Mouse (Mus musculus) adrenal gland, postnatal 4 days (tissue): ENCODE measurements around the gene Rps29. TPM values are rescaled to one million over a fixed set of nuclear protein-coding genes. Genes with fewer than 3 reads are reported as not detected.

ENCODE experiments used
- DNase-seq, 2 experiments: peaks; one replicate each; pipeline ENCODE4 v3.0.0; 2021 to 2022; ENCODE audit warnings: low spot score in 2 of 2, mixed read lengths in 2 of 2
- microRNA-seq: library from miRNA; unstranded; fragments of <30 nt; microRNA quantifications from one replicate; pipeline ENCODE4 v1.2.0, GENCODE M21; 2021
- total RNA-seq, 2 experiments: library from RNA; stranded (reverse); gene quantifications; 2 replicates each; pipeline ENCODE4 v1.2.3; 2021

The Rps29 gene
- total RNA-seq, 2 experiments from 2014 or later = 1,787 to 1,858 TPM

DNA sequence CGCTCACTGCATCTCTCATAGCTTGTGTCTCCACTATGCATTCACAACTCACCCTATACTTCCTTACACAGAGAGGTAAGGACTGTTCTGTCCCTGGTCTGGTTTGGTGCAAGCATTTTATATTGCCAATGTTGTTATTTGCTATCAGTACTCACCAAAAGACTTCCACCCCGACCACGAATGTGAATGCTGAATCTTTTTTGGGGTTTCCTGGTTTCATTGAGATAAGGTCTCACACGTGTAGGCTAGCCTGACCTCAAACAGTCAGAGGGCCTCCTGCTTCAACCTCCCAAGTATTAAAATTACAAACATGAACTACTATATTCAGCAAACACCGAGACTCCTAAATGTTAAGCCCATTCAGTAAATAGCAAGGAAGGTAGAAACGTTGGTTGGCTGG lies 27.7 kb downstream of the Rps29 start:
- DNase-seq = no peak

DNA sequence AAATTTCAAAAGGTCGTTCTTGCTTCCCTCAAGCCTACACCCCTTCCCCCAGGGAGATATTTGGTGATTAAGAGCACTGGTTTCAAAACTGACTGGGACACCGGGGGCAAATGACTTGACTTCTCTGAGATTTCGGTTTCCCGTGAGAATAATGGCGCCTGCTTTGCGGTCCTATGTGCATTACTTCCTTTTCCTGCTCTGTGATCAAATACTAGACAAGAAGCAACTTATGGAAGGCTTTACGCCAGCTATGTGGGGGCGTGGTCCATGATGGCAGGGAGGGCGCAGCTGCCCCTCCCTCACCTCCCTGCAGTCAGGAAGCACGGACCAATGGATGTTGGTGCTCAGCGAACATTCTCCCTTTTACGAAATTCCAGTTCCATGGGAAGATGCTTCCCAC lies 28.5 kb downstream of the Rps29 start:
- DNase-seq = no peak

DNA sequence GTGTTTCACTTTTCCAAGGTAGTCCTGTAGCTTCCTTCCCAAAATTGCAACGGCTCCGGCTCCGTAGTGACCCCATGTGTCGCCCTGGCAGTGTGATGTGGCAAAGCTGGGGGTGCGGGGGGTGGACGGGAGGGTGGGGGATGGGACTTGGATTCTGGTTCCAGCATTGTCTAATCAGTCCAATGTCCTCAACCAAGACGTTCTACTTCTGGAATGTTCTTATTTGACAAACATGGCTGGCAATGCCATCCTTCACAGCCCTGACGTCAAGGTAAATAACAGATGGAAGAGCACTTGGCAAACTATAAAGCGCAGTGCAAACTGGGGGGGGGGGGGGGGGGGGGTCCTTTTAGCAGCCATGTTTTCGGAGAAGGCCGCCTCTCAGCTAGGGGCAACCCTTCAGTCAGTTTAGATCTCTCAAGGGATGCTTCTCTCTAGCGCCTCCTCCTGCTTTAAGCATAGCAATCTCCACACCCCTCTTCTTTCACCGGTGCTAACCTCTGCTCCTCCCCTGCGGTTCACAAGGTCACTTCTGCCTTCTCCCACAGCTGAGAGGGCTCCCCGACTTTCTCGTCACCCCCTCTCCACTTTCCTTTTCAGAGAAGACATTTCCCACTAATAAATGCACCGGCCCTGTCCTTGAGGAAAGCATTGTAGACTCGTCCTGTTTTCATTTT lies 29.2 kb downstream of the Rps29 start:
- no peak for DNase-seq

GRCm38 (mm10) chr12:69127626-69128025 lies 31.4 kb downstream of the Rps29 start:
- no peak for DNase-seq

DNA sequence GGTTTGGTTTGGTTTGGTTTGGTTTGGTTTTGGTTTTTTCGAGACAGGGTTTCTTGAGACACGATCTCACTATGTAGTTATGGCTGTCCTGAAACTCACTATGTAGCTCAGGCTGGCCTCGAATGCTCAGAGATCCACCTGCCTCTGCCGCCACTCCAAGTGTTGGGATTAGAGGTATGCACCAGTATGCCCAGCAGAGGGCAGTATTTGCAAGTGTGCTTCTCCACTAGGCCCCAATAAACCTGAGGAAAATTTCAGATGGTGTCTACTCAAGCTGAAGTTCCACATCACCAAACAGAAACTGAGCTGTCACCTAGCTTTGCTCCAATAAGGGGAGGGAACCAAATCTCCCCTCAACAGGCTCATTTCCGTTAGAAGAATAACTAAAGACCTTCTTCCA lies 31.8 kb downstream of the Rps29 start:
- no peak for DNase-seq

DNA sequence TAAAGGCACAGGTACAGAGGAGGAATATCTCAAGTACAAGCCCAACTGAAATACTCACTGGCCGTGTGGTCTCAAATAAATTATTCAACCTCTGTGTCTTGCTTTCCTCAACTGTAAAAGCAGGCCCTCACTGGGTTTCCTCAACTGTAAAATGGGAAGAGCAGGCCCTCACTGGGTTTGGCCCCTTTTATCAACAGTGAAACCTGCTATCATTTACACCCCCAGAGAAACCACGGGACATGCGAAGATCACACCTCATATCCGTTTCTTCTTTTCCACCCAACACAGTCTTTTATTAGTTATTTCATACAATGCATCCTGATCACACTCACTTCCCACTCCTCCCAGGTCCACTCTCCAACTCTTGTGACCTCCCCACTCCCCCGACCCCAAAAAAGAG lies 33.9 kb downstream of the Rps29 start:
- no peak for DNase-seq

DNA sequence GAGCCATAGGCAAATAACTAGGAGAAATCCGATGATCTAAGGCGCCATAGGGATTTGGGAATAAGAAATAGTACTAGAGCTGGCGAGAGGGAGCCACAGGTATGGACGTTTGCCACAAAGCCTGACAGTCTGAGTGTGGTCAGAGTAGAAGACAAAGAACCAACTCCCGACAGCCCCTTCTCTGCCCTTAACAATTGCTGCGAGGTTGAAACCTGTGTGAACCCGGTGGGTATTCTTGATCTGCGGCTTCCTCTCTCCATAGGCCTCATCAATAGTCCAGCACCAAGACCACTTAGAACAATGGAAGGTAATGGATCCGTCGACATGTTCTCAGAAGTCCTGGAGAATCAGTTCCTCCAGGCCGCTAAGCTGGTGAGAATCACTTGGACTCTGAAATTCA lies 36.2 kb downstream of the Rps29 start:
- no peak for DNase-seq

GRCm38 (mm10) chr12:69119908-69120307 lies 39.1 kb downstream of the Rps29 start:
- DNase-seq = no peak

Small RNA genes lying within 50 kb of the gene (microRNA-seq; reads per million reads assigned to microRNA genes)
- gene Gm47287 (not detected), gene Gm47295 (1.8 reads per million)

Other genes starting within 250 kb of the Rps29 start
- gene Lrr1, start 9.6 kb upstream of the Rps29 start, total RNA-seq = 1 to 10 TPM; 2.7 to 5.4 TPM
- 100 to 1,000 TPM; 523 to 531 TPM for gene Rpl36al, start 24.9 kb upstream of the Rps29 start, total RNA-seq
- gene Mgat2, start 25.0 kb upstream of the Rps29 start, total RNA-seq = 10 to 100 TPM; 51.4 to 53.9 TPM
- gene Gm49383, start 37.9 kb upstream of the Rps29 start, total RNA-seq = 1 to 10 TPM; 7.2 to 9.2 TPM
- gene Dnaaf2, start 39.2 kb upstream of the Rps29 start, total RNA-seq = 1 to 10 TPM; 1.9 to 2.0 TPM
- 1 to 10 TPM; 8.5 to 9.2 TPM for gene Gm49384, start 45.1 kb upstream of the Rps29 start, total RNA-seq
- 1 to 10 TPM; 9.7 TPM for gene Pole2, start 69.0 kb upstream of the Rps29 start, total RNA-seq
- 10 to 100 TPM; 12.6 to 12.8 TPM for gene Klhdc1, start 82.0 kb upstream of the Rps29 start, total RNA-seq
- gene Klhdc2, start 137.5 kb upstream of the Rps29 start, total RNA-seq = 10 to 100 TPM; 86.4 to 86.8 TPM
- gene Nemf, start 198.0 kb upstream of the Rps29 start, total RNA-seq = 10 to 100 TPM; 45.4 to 49.9 TPM
- gene Arf6, start 213.0 kb upstream of the Rps29 start, total RNA-seq = 100 to 1,000 TPM; 100 to 105 TPM
- 1 to 10 TPM; 1.1 to 1.2 TPM for gene Gm9887, start 213.3 kb upstream of the Rps29 start, total RNA-seq